Mouse (Mus musculus) liver, embryonic 14.5 days (tissue): Measurements from ENCODE around the gene Snrpa1. TPM values are rescaled to one million over a fixed set of nuclear protein-coding genes. Genes with fewer than 3 reads are reported as not detected.

ENCODE experiments used
- ATAC-seq: fragments of 200-750 bp; cut with Nextera tagmentation; 2 replicates; pipeline ENCODE4 v1.8.0; 2017; ENCODE audit warnings: moderate number of reproducible peaks, mild to moderate bottlenecking, moderate library complexity; ENCODE audit not compliant: insufficient read depth
- DNase-seq, 3 experiments: peaks; one replicate each; pipeline ENCODE4 v3.0.0-alpha.2; 2012 to 2013; ENCODE audit warnings: low read depth in 3 of 3, low spot score in 3 of 3
- H3K27ac ChIP-seq: fragments of 300-500 bp; sonication (generic); 2 replicates; pipeline ENCODE4 v1.5.1; 2014; ENCODE audit warnings: moderate library complexity, mild to moderate bottlenecking, control low read depth, inconsistent platforms
- H3K27me3 ChIP-seq: fragments of 300-500 bp; sonication (generic); 2 replicates; pipeline ENCODE4 v1.6.1; 2014; ENCODE audit warnings: mild to moderate bottlenecking, low read length, moderate library complexity; ENCODE audit not compliant: control insufficient read depth, insufficient read depth
- H3K36me3 ChIP-seq: fragments of 300-500 bp; sonication (generic); replicated peaks from 2 replicates; pipeline ENCODE4 v1.6.1; 2014; ENCODE audit warnings: low read depth; ENCODE audit not compliant: control insufficient read depth, insufficient read depth
- H3K4me1 ChIP-seq, 2 experiments: fragments of 200-500 bp in 1 of 2; fragments of 300-500 bp in 1 of 2; sonication (generic) in 1 of 2; replicated peaks; 2 replicates each; pipeline ENCODE4 v1.6.1; 2012 to 2014; ENCODE audit warnings: antibody characterized with exemption in 1 of 2, inconsistent platforms in 1 of 2, low read length in 1 of 2; ENCODE audit not compliant: control insufficient read depth in 2 of 2, insufficient read depth in 2 of 2
- H3K4me2 ChIP-seq: fragments of 300-500 bp; sonication (generic); 2 replicates; pipeline ENCODE4 v1.6.1; 2014; ENCODE audit warnings: low read depth, mild to moderate bottlenecking, control low read depth, moderate library complexity
- H3K4me3 ChIP-seq, 2 experiments: fragments of 200-500 bp in 1 of 2; fragments of 300-500 bp in 1 of 2; sonication (generic) in 1 of 2; 2 replicates each; pipeline ENCODE4 v1.5.1; 2012 to 2014; ENCODE audit warnings: low read depth in 2 of 2, low read length in 2 of 2, mild to moderate bottlenecking in 2 of 2, control low read depth in 1 of 2, inconsistent platforms in 1 of 2, moderate library complexity in 1 of 2; ENCODE audit not compliant: insufficient read depth in 1 of 2
- H3K9ac ChIP-seq: fragments of 300-500 bp; sonication (generic); replicated peaks from 2 replicates; pipeline ENCODE4 v1.6.1; 2014; ENCODE audit warnings: mild to moderate bottlenecking, control low read depth, moderate library complexity
- H3K9me3 ChIP-seq: fragments of 300-500 bp; sonication (generic); 2 replicates; pipeline ENCODE4 v1.6.1; 2016; ENCODE audit warnings: low read length, mixed read lengths; ENCODE audit not compliant: control insufficient read depth
- CTCF ChIP-seq: IDR thresholded peaks from 2 replicates; pipeline ENCODE4 v1.5.1; 2016; ENCODE audit warnings: antibody characterized with exemption, low read depth, control low read depth
- EP300 ChIP-seq: IDR thresholded peaks from 2 replicates; pipeline ENCODE4 v1.6.1; 2016; ENCODE audit warnings: antibody characterized with exemption, low read depth
- WGBS: fragments of 180-500 bp; shearing (Covaris S2); extraction: QIAGEN DNeasy Blood & Tissue Kit; methylation state at CpG from one replicate; pipeline ENCODE4 v1.1.7; 2014; ENCODE audit not compliant: insufficient replicate concordance; 5-methylcytosine and 5-hydroxymethylcytosine counted together
- polyA plus RNA-seq, 2 experiments: library from polyadenylated mRNA; depleted of rRNA in 1 of 2; stranded (reverse) in 1 of 2; unstranded in 1 of 2; fragments of >200 nt; fragmentation: Nextera tagmentation in 1 of 2; extraction: Ambion mirVana in 1 of 2; gene quantifications; 2 replicates each; pipeline versions ENCODE4 v1.2.1 to v1.2.3; 2012 to 2014

The Snrpa1 gene
- polyA plus RNA-seq, 2 experiments: 43.9 to 88.4 TPM

DNA sequence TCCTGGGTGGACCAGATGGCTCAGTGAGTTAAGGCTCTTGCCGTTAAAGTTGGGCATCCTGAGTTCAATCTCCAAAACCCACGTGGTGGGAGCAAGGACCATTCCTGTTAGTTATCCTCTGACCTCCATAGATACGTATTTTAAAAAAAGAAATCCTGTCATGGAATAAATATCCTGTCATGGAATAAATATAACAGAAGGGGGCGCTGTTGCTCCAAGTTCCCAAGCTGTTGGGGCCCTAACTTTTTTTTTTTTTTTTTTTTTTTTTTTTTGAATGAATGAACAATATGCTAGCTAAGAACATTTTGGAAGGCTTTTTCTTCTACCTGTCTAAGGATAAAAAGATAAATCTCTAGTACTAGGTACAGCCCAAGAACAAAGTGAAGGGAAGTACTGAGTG, 43.1 kb downstream of the Snrpa1 start:
- peak in 1 of 3 experiments; percentile 44 for DNase-seq
- no peak for ATAC-seq
- Histone ChIP-seq H3K36me3 (no peaks in the 10 kb centered on the region), H3K4me3 (no peak overlapping the region), H3K4me2 (no peak overlapping the region), H3K9me3 (no peaks in the 10 kb centered on the region), H3K4me1 (no peaks in the 10 kb centered on the region; a peak in 1 of 4 replicates), H3K9ac (no peak overlapping the region), H3K27me3 (no peaks in the 10 kb centered on the region; the same call in 1 of the 2 replicates), H3K27ac (no peak overlapping the region)
- WGBS: 7% methylated on average over 4 of the region's 4 CpGs
- TF ChIP-seq CTCF (peak; percentile 67), EP300 (no peak)

DNA sequence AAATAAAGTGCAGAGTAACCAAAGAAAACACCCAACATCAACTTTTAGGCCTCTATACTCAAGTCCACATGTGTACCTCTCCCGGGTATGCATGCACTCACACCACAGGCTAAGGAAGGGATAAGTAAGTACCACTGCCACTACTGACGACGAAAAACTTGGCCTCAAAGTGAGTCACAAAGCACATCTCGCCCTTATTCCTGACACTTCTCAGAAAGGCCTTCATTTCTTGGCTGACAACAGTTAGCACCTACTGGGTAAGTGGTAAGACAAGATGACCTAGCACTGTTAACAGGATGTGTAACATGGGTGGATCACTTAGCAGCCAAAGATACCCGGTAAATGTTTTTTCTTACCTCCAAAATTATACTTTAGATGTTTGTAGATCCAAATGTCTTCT, 45.7 kb downstream of the Snrpa1 start:
- Histone ChIP-seq H3K36me3 (no peaks in the 10 kb centered on the region), H3K4me2 (no peak overlapping the region), H3K4me3 (no peak overlapping the region), H3K27ac (no peak overlapping the region), H3K9me3 (no peaks in the 10 kb centered on the region), H3K4me1 (peaks cover 2% of the 10 kb centered on the region in 2 experiments; a peak in 2 of 4 replicates), H3K9ac (no peak overlapping the region), H3K27me3 (no peaks in the 10 kb centered on the region; the same call in none of the 2 replicates)
- no peak for ATAC-seq
- TF ChIP-seq CTCF (no peak), EP300 (no peak)
- WGBS: 71% methylated on average over 5 of the region's 5 CpGs
- DNase-seq: no peak

DNA sequence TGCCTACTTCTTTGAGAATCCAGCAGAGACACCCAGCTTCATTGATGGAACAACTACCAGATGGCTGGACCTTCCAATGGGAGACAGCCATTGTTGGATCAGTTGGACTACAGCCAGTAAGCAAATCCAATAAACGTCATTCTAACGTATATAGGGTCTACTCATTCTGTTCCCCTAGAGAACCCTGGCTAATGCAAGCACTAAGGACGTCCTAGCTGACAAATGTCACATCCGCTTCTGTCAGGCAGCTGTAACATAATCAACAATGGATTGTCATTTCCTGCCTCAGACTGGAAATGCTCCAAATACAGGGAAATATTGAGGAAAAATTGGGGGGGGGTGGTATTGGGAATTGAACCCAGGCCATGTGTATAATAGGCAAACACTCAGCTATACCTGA, 47.0 kb downstream of the Snrpa1 start:
- WGBS: 53% methylated on average over 4 of the region's 4 CpGs
- H3K27me3 ChIP-seq: no peaks in the 10 kb centered on the region; the same call in 1 of the 2 replicates
- H3K4me2 ChIP-seq: no peak overlapping the region
- H3K9ac ChIP-seq: no peak overlapping the region
- H3K4me3 ChIP-seq: no peak overlapping the region
- H3K9me3 ChIP-seq: no peaks in the 10 kb centered on the region
- ATAC-seq (no peak), DNase-seq (no peak)
- H3K27ac ChIP-seq: no peak overlapping the region
- no peaks in the 10 kb centered on the region for H3K36me3 ChIP-seq
- H3K4me1 ChIP-seq: peaks cover 2 to 4% of the 10 kb centered on the region in 2 experiments; a peak in 2 of 4 replicates
- TF ChIP-seq CTCF (no peak), EP300 (no peak)

DNA sequence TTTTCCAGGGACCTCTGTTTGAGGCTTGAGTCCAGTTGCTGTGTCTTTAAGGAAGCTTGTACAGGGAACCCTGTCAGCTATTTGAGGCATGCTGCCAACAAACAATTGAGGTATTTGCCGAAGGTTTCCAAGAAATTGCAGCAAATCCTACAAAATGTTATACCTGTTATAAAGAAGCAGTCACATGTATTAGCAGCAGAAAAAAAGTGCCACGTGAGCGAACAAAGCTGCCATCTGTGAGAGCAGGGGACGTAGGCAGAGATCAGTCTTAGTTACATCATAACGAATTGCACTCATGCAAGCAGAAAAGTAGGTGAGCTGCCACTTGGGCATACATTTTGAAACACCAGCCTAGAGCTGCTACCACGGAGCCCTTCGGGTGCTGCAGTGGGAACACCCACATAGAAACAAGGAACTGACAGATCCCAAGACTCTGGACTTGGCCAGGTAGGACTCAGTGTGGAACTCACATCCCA, 47.8 kb downstream of the Snrpa1 start:
- H3K4me1 ChIP-seq: peaks cover 2 to 7% of the 10 kb centered on the region in 2 experiments; a peak in 3 of 4 replicates
- H3K4me2 ChIP-seq: no peak overlapping the region
- H3K27ac ChIP-seq: no peak overlapping the region
- H3K9me3 ChIP-seq: no peaks in the 10 kb centered on the region
- TF ChIP-seq CTCF: no peak
- no peak for TF ChIP-seq EP300
- DNase-seq: no peak
- ATAC-seq: no peak
- no peaks in the 10 kb centered on the region for H3K36me3 ChIP-seq
- 64% methylated on average over 7 of the region's 7 CpGs for WGBS
- H3K27me3 ChIP-seq: no peaks in the 10 kb centered on the region; the same call in 1 of the 2 replicates
- H3K9ac ChIP-seq: no peak overlapping the region
- no peak overlapping the region for H3K4me3 ChIP-seq

GRCm38 (mm10) chr7:66107206-66107605, 48.4 kb downstream of the Snrpa1 start:
- no peak for DNase-seq

More at GRCm38 (mm10) chr7:66107206-66107605, 48.4 kb downstream of the Snrpa1 start:
- Histone ChIP-seq H3K36me3 (no peaks in the 10 kb centered on the region), H3K27ac (no peak overlapping the region), H3K4me2 (no peak overlapping the region), H3K9me3 (no peaks in the 10 kb centered on the region), H3K9ac (no peak overlapping the region), H3K4me3 (no peak overlapping the region), H3K27me3 (no peaks in the 10 kb centered on the region; the same call in 1 of the 2 replicates), H3K4me1 (peaks cover 8 to 10% of the 10 kb centered on the region in 2 experiments)
- no peak for ATAC-seq
- TF ChIP-seq CTCF: no peak
- 74% methylated on average over 11 of the region's 11 CpGs for WGBS
